Mouse (Mus musculus) gonadal fat pad, adult 2 months (tissue): ENCODE measurements around the gene Pole3. TPM values are rescaled to one million over a fixed set of nuclear protein-coding genes. Genes with fewer than 3 reads are reported as not detected.

ENCODE experiments used
- DNase-seq: peaks from one replicate; pipeline ENCODE4 v3.0.0-alpha.2; 2012; ENCODE audit warnings: low read depth
- polyA plus RNA-seq: library from polyadenylated mRNA; depleted of rRNA; stranded (reverse); fragments of >200 nt; gene quantifications from 2 replicates; pipeline ENCODE4 v1.2.3, GENCODE M21; 2012; rRNA removed

Gene Pole3
- polyA plus RNA-seq, result 25.9 and 27.9 TPM in 2 replicates

- peak; percentile 66 for DNase-seq
These were observed at the start of gene Pole3, which contains the start of gene 4933430I17Rik for GRCm38 (mm10) chr4:62524651-62525488. Gene Pole3 (minus strand): TSS chr4:62525068. Gene 4933430I17Rik (plus strand): TSS chr4:62525369.

DNA sequence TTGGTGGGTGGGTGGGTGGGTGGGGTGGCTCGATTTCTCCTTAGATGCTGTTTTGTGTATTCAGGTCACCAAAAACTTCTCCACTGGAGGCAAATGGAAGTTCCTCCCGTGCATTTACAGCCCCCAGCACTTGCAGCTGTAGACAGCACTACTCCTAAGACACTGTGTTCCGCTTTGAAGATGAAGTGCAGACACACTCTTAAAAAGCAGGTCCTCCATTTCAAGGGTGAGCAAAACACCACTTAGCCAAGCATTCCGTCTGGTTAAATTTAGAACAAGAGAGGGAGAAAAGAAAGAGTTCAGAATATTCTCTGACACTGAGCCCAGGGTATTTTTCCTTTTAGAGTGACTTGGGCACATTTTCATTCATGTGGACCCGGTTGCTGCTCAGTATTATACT is 45.2 kb upstream of the Pole3 start:
- no peak for DNase-seq

DNA sequence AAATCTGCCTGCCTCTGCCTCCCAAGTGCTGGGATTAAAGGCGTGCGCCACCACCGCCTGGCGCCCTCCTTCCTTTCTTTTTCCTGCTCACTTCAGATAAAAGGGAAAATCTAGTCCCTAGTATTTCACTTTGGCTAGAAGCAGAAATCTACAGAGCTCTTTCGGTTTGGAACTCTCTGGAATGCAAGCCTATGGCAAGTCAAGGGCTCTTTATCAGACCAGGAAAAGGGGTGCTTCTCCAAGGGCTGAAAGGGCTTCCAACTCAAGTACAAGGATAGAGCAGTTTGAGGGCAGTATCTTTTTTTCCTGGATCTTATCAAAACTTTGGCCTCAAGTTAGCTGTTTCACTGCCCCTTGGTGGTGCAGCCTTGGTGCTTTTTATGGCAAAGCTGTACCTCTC is 44.7 kb upstream of the Pole3 start:
- no peak for DNase-seq

- no peak for DNase-seq
These were observed 43.5 kb upstream of the Pole3 start for GRCm38 (mm10) chr4:62568359-62568758.

GRCm38 (mm10) chr4:62567696-62568095 is 42.8 kb upstream of the Pole3 start:
- no peak for DNase-seq

GRCm38 (mm10) chr4:62566530-62566929 is 41.7 kb upstream of the Pole3 start:
- DNase-seq, result no peak

- no peak for DNase-seq
These were observed 37.1 kb upstream of the Pole3 start for GRCm38 (mm10) chr4:62562006-62562405.

DNA sequence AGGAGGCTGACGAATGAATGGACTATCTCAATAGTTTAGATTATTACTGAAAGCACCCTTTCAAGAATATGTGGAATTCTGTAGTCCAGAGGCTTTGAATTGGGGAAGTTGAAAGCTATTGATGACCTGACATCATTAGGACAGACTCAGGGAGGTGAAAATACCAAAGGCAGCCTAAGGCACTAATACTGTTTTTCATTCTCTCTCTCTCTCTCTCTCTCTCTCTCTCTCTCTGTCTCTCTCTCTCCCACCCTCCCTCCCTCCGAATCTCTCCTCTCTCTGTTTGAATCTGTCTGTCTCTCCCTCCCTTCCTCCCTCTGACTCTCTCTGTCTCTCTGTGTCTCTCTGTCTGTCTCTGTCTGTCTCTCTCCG is 36.7 kb upstream of the Pole3 start:
- DNase-seq, result no peak

DNA sequence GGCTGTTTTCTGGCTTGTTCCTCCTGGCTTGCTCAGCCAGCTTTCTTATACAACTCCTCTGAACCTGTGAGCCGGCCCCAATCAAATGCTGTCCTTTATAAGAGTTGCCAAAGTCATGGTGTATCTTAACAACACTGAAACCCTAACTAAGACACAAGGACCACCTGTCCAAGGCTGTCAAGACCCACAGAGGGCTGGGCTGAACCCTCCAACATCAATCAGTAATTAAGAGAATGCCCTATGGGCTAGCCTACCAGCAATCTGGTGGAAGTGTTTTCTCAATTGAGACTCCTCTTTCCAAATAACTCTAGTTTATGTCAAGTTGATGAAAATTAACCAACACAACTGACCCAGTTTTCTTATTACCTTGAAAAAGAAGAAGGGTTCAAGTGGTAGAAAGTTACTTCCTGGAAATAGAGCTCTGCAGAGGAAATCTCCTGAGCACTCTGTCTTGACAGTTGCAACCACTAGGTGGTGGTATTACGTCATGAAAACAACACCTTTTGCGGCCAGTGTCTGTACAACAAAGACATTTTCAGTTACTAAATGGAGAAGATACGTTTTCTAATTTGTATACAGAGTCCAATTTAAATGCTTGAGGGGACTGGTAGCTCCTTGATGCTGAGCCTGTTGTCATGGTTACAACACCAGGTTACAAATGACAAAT is 36.2 kb upstream of the Pole3 start:
- DNase-seq, result no peak

DNA sequence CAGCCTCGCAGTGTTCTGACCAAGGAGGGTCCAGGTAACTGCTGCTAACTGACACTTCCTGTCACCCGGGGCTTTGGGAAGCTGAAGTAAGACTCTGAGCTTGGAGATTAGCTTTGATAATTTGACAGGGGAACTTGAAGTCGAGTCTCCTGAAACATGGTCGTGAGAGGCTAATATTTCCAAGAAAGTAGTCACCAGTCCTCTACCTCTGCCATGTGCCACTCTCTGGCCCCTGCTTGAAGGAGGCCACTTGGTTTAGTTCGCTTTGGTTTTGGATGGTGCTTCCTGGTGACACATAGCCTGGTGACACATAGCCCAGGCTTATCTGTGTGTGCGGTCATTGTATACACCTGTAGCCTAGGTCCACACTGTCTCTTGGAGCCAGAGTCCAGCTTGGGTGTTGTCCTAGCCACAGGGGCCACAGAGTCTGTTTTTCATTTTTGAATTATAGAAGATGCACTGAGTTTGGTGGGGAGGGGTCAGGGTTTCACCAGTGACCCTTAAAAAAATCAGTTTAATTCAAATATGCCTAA is 35.0 kb upstream of the Pole3 start, which contains the start of gene Rgs3:
TSS of gene Rgs3 (plus strand) at position 51 of the 533 bp plus-strand sequence.
- DNase-seq, result no peak

DNA sequence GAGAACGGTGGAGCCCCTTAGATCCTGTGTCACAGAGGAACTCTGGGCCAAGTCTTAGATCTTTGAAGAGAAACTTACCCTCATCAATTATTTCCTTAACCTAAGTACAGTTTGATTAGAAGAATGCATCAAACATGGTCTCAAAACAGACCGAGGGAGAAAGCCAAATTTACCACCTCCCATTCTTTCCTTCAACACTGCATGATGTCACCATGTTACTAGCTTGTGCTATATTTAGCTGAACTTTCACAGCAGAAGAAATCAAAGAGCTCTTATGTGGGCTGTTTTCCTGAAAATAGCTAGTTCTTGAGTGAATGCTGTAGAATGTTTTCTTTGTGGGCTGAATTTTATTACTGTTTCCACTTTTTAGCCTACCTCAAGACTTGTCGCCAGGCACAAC is 32.6 kb upstream of the Pole3 start:
- no peak for DNase-seq

- DNase-seq, result no peak
These were observed 27.1 kb upstream of the Pole3 start for GRCm38 (mm10) chr4:62551966-62552365.

DNA sequence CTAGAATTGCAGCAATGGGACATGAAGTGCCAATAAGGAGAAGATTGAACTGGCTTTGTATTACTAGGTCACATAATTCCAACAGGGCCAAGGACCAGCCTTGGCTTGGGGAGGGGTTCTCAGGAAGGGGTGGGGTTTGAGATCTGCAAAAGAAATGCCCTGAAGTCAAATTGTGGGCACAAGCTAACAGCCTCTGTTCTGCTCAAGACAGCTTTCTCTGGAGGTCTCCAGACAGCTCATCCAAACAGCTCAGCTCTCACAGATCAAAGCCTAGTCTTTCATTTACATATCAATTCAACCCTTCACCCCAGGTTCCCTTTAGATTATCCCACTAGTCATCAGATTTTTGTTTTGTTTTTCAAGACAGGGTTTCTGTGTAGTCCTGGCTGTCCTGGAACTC is 19.9 kb upstream of the Pole3 start:
- DNase-seq, result no peak

DNA sequence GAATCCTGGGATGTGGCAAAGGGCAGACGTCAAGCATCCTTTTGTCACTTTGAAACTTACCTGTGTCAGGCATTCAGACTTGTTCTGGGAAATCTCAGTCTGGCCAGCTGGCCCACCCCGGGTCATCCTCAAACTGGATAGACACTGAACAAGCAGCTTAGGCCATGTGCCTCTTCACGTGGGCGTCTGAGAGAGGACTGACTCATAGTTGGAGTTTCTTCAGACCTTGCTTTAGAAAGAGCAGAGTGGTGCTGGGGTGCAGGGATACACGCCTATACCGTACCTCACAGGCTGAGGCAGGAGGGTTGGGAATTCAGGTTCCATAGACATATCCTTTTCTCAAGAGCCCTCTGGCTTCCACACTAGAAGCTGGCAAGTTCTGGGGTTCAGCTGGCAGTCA is 18.9 kb upstream of the Pole3 start:
- DNase-seq, result no peak

GRCm38 (mm10) chr4:62541802-62542201 is 16.9 kb upstream of the Pole3 start:
- no peak for DNase-seq

GRCm38 (mm10) chr4:62533729-62534128 is 8.9 kb upstream of the Pole3 start:
- DNase-seq, result no peak

DNA sequence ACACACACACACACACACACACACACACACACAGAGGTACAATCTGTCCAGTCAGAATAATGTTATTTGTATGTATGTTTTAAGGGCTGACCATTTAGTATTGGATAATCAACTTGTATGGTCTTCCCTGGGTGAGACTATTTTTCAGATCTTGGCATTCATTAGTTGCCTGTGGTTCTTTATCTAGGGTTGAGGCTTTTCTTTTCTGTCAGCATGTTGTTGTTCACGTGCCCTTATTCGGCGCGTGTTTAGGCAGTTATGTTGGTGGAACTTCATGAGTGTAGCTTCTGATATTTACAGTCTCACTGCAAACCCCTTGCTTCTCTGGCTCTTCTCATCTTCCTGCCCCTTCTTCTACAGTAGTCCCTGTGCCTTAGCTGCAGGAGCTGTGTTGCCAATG is 2.8 kb upstream of the Pole3 start:
- DNase-seq, result no peak

DNA sequence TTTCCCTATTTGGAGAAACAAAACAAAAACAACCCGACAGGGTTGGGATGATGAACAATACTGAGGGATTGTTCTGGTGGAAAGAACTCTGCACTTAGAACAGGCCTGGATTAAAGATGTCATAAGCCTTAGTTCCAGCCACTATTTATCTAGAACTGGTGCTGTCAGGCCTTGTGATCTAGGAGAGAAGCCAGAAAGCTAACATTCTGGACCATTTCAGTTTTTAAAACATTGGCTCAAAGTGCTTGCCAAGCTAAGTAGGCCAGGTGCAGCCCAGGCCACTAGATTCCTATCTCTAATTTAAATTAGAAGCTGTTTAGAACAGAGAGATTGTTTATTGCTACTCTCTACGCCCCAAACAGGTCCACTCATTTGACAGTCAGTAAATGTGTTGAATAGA is 1.4 kb upstream of the Pole3 start:
- no peak for DNase-seq

DNA sequence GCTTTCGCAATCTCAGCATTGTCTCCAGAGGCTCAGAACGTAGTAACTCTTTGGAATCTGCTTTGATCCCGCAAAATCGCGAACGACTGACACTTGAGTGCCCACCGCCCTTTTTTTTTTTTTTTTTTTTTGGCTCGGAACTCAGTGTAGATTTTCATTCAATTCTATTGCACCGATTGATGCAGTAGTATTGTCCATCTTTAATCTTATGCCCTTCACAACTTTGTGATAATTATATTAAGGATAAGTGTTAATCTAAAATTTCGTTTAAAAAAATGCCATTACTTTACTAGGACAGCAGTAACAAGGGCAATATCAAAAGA is 582 bp upstream of the Pole3 start:
- no peak for DNase-seq

GRCm38 (mm10) chr4:62520892-62521400 is 3.9 kb downstream of the Pole3 start:
- no peak for DNase-seq

GRCm38 (mm10) chr4:62519849-62520233 is 5.0 kb downstream of the Pole3 start, which contains the start of gene Alad:
Gene Alad (minus strand): TSS chr4:62519918.
- no peak for DNase-seq

DNA sequence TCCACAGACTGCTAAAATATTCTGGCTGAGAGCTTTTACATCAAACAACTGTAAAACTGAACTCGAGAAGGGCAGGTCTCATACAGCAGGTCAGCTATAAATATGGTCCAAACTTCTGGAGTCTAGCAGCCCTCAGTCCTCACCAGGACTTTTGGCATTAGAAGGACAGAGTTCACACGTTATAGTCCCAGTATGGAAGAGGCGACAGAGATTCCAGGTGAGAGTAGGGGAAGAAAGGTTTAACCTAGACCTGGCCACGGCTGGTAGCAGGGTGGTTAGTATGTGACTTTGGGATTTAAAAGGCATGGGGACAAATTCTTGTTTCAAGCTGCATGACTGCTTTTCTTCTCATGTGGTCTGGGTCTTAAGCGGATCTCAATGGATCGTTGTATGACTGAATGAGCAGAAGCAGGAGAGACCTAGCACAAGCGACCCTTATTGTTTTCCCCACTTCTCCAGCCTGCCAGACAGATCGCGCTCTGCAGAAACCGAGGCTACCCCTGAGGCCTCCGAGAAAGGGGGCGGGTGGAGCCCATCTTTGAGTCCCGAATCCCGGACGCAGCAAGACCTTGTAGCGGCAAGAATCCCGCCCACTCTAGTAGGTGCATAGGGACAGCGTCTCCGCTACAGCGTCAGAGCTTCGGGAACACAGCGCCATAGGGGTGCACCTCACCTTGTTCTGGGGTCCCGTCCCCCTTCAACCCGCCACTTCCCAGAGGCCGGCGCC is 5.6 kb downstream of the Pole3 start:
- no peak for DNase-seq
